Mouse (Mus musculus) midbrain, embryonic 16.5 days (tissue): ENCODE results near the gene Ero1lb. TPM values are rescaled to one million over a fixed set of nuclear protein-coding genes. Genes with fewer than 3 reads are reported as not detected.

Experiments used
- ATAC-seq: fragments of 200-750 bp; cut with Nextera tagmentation; 2 replicates; pipeline ENCODE4 v1.8.0; 2017; ENCODE audit warnings: moderate TSS enrichment
- H3K27ac ChIP-seq: fragments of 300-500 bp; sonication (generic); 2 replicates; pipeline ENCODE4 v1.5.1; 2014; ENCODE audit warnings: mild to moderate bottlenecking, low read length, mixed read lengths
- H3K27me3 ChIP-seq: fragments of 300-500 bp; sonication (generic); 2 replicates; pipeline ENCODE4 v1.6.1; 2014; ENCODE audit warnings: low read depth, low read length, mixed read lengths; ENCODE audit not compliant: control insufficient read depth, insufficient read depth
- H3K36me3 ChIP-seq: fragments of 300-500 bp; sonication (generic); 2 replicates; pipeline ENCODE4 v1.6.1; 2014; ENCODE audit warnings: mild to moderate bottlenecking, low read length, moderate library complexity, mixed read lengths; ENCODE audit not compliant: control insufficient read depth, insufficient read depth
- H3K4me1 ChIP-seq: fragments of 300-500 bp; sonication (generic); 2 replicates; pipeline ENCODE4 v1.6.1; 2014; ENCODE audit warnings: mild to moderate bottlenecking, low read length, mixed read lengths; ENCODE audit not compliant: control insufficient read depth, insufficient read depth
- H3K4me2 ChIP-seq: fragments of 300-500 bp; sonication (generic); 2 replicates; pipeline ENCODE4 v1.6.1; 2014; ENCODE audit warnings: mild to moderate bottlenecking, low read length, mixed read lengths
- H3K4me3 ChIP-seq: fragments of 300-500 bp; sonication (generic); 2 replicates; pipeline ENCODE4 v1.5.1; 2014; ENCODE audit warnings: low read depth, mild to moderate bottlenecking, low read length, moderate library complexity, mixed read lengths
- H3K9ac ChIP-seq: fragments of 300-500 bp; sonication (generic); 2 replicates; pipeline ENCODE4 v1.6.1; 2014; ENCODE audit warnings: low read depth, low read length, mixed read lengths
- H3K9me3 ChIP-seq: fragments of 300-500 bp; sonication (generic); replicated peaks from 2 replicates; pipeline ENCODE4 v1.6.1; 2014; ENCODE audit warnings: mild to moderate bottlenecking, low read length, mixed read lengths; ENCODE audit not compliant: control insufficient read depth, poor library complexity, severe bottlenecking
- WGBS: fragments of 180-500 bp; shearing (Covaris S2); extraction: QIAGEN DNeasy Blood & Tissue Kit; methylation state at CpG from one replicate; pipeline ENCODE4 v1.1.7; 2014; 5-methylcytosine and 5-hydroxymethylcytosine counted together
- polyA plus RNA-seq: library from polyadenylated mRNA; unstranded; fragments of >200 nt; fragmentation: Nextera tagmentation; extraction: Ambion mirVana; gene quantifications from 2 replicates; pipeline ENCODE4 v1.2.1, GENCODE M21; 2015

The Ero1lb gene
- polyA plus RNA-seq, 1 experiment from 2014 or later, result 17.1 TPM

GRCm38 (mm10) chr13:12540119-12540518, 25.6 kb upstream of the Ero1lb start:
- H3K4me1 ChIP-seq, result 0 out of 2 replicates have a peak, but pooled peaks cover 4% of the 10 kb centered on the region
- peak overlapping the region; percentile 44 for H3K4me2 ChIP-seq
- no peak overlapping the region; the same call in 1 of the 2 replicates for H3K4me3 ChIP-seq
- H3K9ac ChIP-seq, result no peak overlapping the region; the same call in 1 of the 2 replicates
- peak overlapping the region; percentile 36; the same call in 1 of the 2 replicates for H3K27ac ChIP-seq
- peak; percentile 5; the same call in 1 of the 2 replicates for ATAC-seq
- H3K9me3 ChIP-seq, result no peaks in the 10 kb centered on the region
- peaks cover 7% of the 10 kb centered on the region; the same call in 1 of the 2 replicates for H3K27me3 ChIP-seq
- no peaks in the 10 kb centered on the region for H3K36me3 ChIP-seq
- 46% methylated on average over 13 of the region's 13 CpGs for WGBS

DNA sequence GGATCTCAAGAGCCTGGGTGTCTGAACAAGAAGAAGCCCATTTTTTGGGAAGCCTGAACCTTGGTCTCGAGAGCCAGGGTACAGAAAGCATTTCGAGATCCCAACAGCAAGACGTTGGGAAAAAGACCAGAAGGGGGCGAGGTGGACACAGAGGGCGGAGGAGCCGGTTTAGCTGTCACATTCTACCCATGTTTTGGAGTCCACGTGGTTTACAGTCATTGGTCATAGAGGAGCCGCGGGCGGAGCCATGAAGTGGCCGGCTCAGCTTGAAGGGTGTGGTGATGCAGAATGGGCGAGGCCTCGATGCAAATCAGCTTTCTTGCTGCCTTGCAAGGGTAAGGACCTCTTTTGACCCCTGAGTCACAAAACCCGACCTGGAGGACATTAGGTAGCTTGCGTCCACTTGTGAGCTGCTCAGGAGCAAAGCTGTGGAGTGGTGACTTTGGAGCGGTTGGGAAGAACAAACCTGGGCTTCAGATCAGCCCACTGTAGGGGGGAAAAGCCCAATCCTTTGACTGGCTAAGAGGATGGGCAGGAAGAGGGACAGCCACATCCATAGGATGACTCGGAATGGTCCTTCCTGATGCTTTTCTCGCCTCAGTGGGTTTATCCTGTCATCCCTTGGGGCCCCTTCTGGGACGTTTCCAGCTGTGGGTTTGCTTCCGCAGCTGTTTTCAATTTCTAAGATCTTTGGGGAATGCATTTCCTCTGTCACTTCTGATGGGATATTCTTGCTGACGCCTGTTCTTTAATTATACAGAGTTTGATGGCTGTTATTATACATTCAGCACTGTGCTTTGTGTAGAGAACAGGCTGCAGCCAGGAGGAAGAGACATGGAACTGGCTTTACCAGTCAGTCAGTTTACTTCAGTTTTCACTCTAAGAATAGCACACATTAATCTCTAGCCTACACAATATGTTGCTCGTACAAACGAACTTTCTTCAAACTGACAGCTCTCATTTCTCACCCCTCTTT, 23.4 kb upstream of the Ero1lb start:
- WGBS, result 10% methylated on average over 23 of the region's 23 CpGs
- no peak overlapping the region for H3K9ac ChIP-seq
- H3K4me2 ChIP-seq, result peak overlapping the region; percentile 45
- no peak overlapping the region for H3K27ac ChIP-seq
- no peak overlapping the region for H3K4me3 ChIP-seq
- peaks cover 7% of the 10 kb centered on the region; the same call in 1 of the 2 replicates for H3K27me3 ChIP-seq
- H3K4me1 ChIP-seq, result 0 out of 2 replicates have a peak, but pooled peaks cover 4% of the 10 kb centered on the region
- H3K9me3 ChIP-seq, result no peaks in the 10 kb centered on the region
- ATAC-seq, result 0 out of 2 replicates have a peak, but pooled peaks have one; percentile 22
- no peaks in the 10 kb centered on the region for H3K36me3 ChIP-seq

- H3K4me2 ChIP-seq, result no peak overlapping the region
- peaks cover 7% of the 10 kb centered on the region; the same call in 1 of the 2 replicates for H3K27me3 ChIP-seq
- H3K9me3 ChIP-seq, result no peaks in the 10 kb centered on the region
- WGBS, result 88% methylated on average over 5 of the region's 5 CpGs
- no peak overlapping the region for H3K9ac ChIP-seq
- ATAC-seq, result no peak
- H3K4me1 ChIP-seq, result 0 out of 2 replicates have a peak, but pooled peaks cover 4% of the 10 kb centered on the region
- no peaks in the 10 kb centered on the region for H3K36me3 ChIP-seq
- H3K27ac ChIP-seq, result no peak overlapping the region
- H3K4me3 ChIP-seq, result no peak overlapping the region
These were observed 22.4 kb upstream of the Ero1lb start for GRCm38 (mm10) chr13:12543246-12543645.

DNA sequence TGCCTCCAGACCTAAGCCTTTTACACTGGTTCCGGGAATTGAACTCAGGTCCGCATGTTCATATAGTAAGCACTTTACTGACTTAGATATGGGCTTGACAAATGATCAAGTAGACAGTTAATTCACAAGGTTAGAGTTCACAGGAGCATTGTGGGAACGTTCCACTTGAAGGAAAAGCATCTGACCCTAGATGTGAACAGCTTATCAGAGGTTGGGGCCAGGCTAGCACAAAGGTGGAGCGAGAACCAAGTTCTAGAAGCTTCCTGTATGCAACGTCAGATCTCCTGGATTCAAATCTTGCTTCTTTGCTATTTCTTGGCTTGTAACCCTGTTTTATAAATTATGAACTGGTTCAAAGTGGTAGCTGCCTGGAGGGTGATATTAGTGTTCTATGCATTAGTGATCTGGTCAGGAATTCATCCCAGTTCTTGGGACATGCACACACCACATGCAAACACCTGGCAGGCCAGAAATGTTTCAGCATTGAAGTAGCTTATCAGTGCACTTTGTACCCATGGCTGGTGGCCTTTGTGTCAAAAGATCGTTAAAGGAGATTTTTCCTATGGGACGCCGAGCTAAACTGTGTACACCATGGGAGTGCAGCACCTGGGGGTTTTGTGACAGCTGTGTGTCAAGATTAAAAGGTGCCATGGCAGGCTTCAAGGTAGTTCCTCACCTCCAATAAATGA, 21.6 kb upstream of the Ero1lb start:
- Histone ChIP-seq H3K4me3 (no peak overlapping the region), H3K4me2 (no peak overlapping the region), H3K36me3 (no peaks in the 10 kb centered on the region), H3K27ac (no peak overlapping the region), H3K9me3 (no peaks in the 10 kb centered on the region), H3K9ac (no peak overlapping the region), H3K4me1 (0 out of 2 replicates have a peak, but pooled peaks cover 4% of the 10 kb centered on the region), H3K27me3 (peaks cover 7% of the 10 kb centered on the region; the same call in 1 of the 2 replicates)
- WGBS, result 91% methylated on average over 8 of the region's 8 CpGs
- ATAC-seq, result no peak

- no peak overlapping the region for H3K9ac ChIP-seq
- no peak overlapping the region for H3K4me2 ChIP-seq
- ATAC-seq, result no peak
- H3K27ac ChIP-seq, result no peak overlapping the region
- H3K36me3 ChIP-seq, result no peaks in the 10 kb centered on the region
- no peaks in the 10 kb centered on the region for H3K9me3 ChIP-seq
- H3K4me3 ChIP-seq, result no peak overlapping the region
- no peaks in the 10 kb centered on the region for H3K4me1 ChIP-seq
- WGBS, result 68% methylated on average over 4 of the region's 4 CpGs
- no peaks in the 10 kb centered on the region for H3K27me3 ChIP-seq
These were observed 11.5 kb upstream of the Ero1lb start for GRCm38 (mm10) chr13:12554211-12554610.

DNA sequence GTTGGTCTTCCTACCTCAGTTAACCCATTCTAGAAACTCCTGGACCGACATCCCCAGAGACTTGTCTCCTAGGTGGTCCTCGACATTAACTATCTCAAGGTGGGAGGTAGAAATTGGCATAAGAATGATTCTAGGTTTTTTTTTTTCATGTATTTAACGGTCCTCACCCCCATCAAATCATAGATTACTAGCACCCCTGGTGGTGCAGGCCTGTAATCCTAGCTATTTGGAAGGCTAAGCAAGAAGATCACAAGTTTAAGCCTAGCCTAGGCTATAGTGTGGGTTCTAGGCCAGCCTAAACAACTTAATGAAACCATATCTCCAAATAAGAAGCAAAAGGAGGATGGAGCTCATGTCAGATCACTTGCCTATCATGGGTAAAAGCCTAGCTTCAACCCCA, 6.6 kb upstream of the Ero1lb start:
- Histone ChIP-seq H3K9ac (no peak overlapping the region), H3K27me3 (no peaks in the 10 kb centered on the region; the same call in 1 of the 2 replicates), H3K9me3 (no peaks in the 10 kb centered on the region), H3K27ac (no peak overlapping the region), H3K36me3 (no peaks in the 10 kb centered on the region), H3K4me1 (no peaks in the 10 kb centered on the region), H3K4me3 (no peak overlapping the region), H3K4me2 (no peak overlapping the region)
- 50% methylated on average over 3 of the region's 3 CpGs for WGBS
- ATAC-seq, result no peak

GRCm38 (mm10) chr13:12559462-12560120, 6.1 kb upstream of the Ero1lb start:
- H3K4me1 ChIP-seq, result no peaks in the 10 kb centered on the region
- 22% methylated on average over 6 of the region's 6 CpGs for WGBS
- ATAC-seq, result no peak

DNA sequence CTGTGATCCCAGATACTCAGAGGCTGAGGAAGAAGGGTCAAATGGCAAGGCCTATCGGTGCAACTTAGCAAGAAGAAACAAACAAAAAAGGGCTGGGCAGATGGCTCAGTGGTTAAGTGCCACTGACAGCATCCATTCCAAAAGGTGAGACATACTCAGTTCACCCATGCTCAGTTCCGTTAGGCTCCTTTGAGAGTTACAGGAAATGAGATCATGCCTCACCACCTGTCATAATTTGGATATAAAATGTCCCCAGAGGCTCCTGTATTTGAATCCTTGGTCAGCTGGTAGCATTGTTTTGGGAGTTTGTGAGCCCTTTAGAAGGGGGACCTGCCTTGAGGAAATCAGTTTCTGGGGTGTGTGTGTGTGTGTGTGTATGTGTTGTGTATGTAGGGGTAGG, 3.9 kb upstream of the Ero1lb start:
- ATAC-seq, result no peak
- H3K9me3 ChIP-seq, result no peaks in the 10 kb centered on the region
- H3K27me3 ChIP-seq, result no peaks in the 10 kb centered on the region; the same call in 1 of the 2 replicates
- no peak overlapping the region for H3K4me2 ChIP-seq
- H3K4me3 ChIP-seq, result no peak overlapping the region
- H3K9ac ChIP-seq, result no peak overlapping the region
- WGBS, result 77% methylated on average over 2 of the region's 2 CpGs
- H3K4me1 ChIP-seq, result peaks cover 6% of the 10 kb centered on the region
- no peaks in the 10 kb centered on the region for H3K36me3 ChIP-seq
- H3K27ac ChIP-seq, result no peak overlapping the region

More at GRCm38 (mm10) chr13:12559462-12560120, 6.1 kb upstream of the Ero1lb start:
- Histone ChIP-seq H3K9me3 (no peaks in the 10 kb centered on the region), H3K4me2 (no peak overlapping the region), H3K36me3 (no peaks in the 10 kb centered on the region), H3K27me3 (no peaks in the 10 kb centered on the region; the same call in 1 of the 2 replicates), H3K9ac (no peak overlapping the region), H3K27ac (no peak overlapping the region), H3K4me3 (no peak overlapping the region)
